Mouse (Mus musculus) erythroblast, embryonic 14.5 days (primary cell): ENCODE data around the gene A630001G21Rik. TPM values are rescaled to one million over a fixed set of nuclear protein-coding genes. Genes with fewer than 3 reads are reported as not detected.

ENCODE experiments used
- H3K27me3 ChIP-seq: 2 replicates; pipeline ENCODE4 v1.6.1; 2012; ENCODE audit warnings: inconsistent platforms; ENCODE audit not compliant: control insufficient read depth
- H3K36me3 ChIP-seq: 2 replicates; pipeline ENCODE4 v1.6.1; 2012; ENCODE audit warnings: mild to moderate bottlenecking, inconsistent platforms; ENCODE audit not compliant: control insufficient read depth
- H3K4me1 ChIP-seq: 2 replicates; pipeline ENCODE4 v1.6.1; 2012; ENCODE audit warnings: inconsistent platforms; ENCODE audit not compliant: control insufficient read depth
- H3K4me3 ChIP-seq: replicated peaks from 2 replicates; pipeline ENCODE3; 2012; ENCODE audit warnings: moderate library complexity, mild to moderate bottlenecking, inconsistent platforms
- H3K9me3 ChIP-seq: 2 replicates; pipeline ENCODE4 v1.6.1; 2012; ENCODE audit warnings: low read length, inconsistent platforms, mixed read lengths; ENCODE audit not compliant: control insufficient read depth
- GATA1 ChIP-seq: IDR thresholded peaks from 2 replicates; pipeline ENCODE4 v1.6.1; 2012; ENCODE audit warnings: low read length, inconsistent platforms, mixed read lengths
- TAL1 ChIP-seq: IDR thresholded peaks from 3 replicates; pipeline ENCODE4 v1.6.1; 2012; ENCODE audit warnings: low read length, inconsistent platforms, mixed read lengths
- polyA plus RNA-seq: library from polyadenylated mRNA; stranded (reverse); fragments of >175 nt; gene quantifications from 2 replicates; pipeline ENCODE4 v1.2.3, GENCODE M21; 2012

The A630001G21Rik gene
- polyA plus RNA-seq, 1 experiment = 0.02 TPM

DNA sequence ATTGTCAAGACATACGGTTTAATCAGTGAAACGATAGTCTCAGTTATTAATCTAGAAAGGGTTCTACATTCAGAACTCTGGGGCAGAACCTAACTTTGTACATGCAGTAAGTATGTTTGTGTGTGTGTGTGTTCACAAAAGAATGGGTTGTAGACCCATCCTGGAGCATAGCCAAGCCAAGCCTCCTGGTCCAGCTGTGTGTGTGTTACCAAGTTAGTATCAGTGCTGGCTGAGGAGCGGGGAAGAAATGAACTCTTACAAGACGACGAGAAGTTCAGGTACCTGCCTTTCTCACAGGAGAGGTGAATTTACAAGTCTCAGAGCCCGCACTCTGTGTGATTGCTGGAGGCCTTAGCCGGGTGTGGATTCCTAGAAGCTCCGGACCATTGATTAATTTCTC lies 26.1 kb upstream of the A630001G21Rik start:
- no peak overlapping the region for H3K4me3 ChIP-seq
- peaks cover 7% of the 10 kb centered on the region for H3K4me1 ChIP-seq
- no peak for TF ChIP-seq TAL1
- no peak for TF ChIP-seq GATA1
- peaks cover 12% of the 10 kb centered on the region for H3K36me3 ChIP-seq
- no peaks in the 10 kb centered on the region for H3K27me3 ChIP-seq
- no peaks in the 10 kb centered on the region for H3K9me3 ChIP-seq

DNA sequence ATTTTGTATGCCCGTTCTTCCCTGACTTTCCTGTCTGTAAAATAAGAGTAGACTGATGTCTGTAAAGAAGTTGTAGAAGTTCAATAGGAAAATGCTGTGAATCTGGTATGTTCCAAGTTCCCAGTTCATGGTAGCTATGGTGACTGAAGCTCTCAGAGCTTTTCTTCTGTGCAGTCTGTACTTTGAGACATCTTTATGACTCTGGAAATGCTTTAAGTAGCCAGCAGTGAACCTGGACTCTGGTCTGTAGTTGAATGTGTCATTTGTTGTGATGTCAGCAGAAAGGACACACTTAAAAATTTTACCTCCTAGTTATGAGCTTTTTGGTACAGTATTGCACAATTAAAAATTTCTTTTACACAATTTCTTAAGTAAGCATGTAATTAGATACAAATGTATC lies 24.1 kb upstream of the A630001G21Rik start:
- no peak for TF ChIP-seq GATA1
- no peak for TF ChIP-seq TAL1
- H3K4me1 ChIP-seq = peaks cover 5% of the 10 kb centered on the region
- H3K4me3 ChIP-seq = no peak overlapping the region
- H3K36me3 ChIP-seq = peaks cover 22% of the 10 kb centered on the region
- no peaks in the 10 kb centered on the region for H3K27me3 ChIP-seq
- H3K9me3 ChIP-seq = no peaks in the 10 kb centered on the region

DNA sequence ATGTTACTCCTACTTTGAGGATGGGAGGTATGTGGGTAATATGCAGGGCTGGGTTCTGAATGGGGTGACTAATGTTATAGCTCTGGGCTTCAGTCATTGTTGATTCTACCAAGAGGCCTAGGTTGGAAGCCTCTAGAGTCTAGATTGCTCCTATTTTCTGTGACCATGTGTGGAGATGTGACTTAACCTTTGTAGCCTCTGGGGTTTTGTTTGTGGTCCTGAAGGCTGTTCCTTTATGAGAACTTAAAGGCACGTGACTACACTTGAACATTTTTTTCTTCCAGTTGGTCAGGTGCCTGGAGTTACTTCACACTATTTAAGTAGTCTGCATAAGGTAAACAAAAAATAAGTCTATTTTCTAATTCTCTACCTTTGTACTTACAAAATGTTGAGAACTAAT lies 21.3 kb upstream of the A630001G21Rik start:
- TF ChIP-seq GATA1 (no peak), TAL1 (no peak)
- H3K9me3 ChIP-seq = no peaks in the 10 kb centered on the region
- no peaks in the 10 kb centered on the region for H3K27me3 ChIP-seq
- peaks cover 20% of the 10 kb centered on the region for H3K4me1 ChIP-seq
- H3K4me3 ChIP-seq = no peak overlapping the region
- H3K36me3 ChIP-seq = peaks cover 32% of the 10 kb centered on the region

DNA sequence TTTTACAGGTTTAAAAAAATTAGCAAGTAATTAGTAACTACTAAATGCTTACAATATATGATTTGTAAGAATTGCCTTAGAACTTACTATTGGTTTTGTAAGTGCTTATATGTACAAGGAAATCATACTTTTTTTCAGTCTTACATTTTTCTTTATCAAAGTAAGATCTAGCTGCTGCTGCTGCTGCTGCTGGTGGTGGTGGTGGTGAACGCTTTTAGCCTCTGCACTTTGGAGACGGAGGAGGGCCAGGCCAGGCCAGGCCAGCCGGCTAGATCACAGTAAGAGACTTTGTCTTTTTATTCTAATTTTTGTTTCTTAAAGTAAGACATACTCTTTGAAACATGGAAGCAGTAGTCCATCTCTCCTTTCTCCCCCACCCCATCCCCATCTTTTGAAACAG lies 16.8 kb upstream of the A630001G21Rik start:
- H3K9me3 ChIP-seq = no peaks in the 10 kb centered on the region
- TF ChIP-seq GATA1 (no peak), TAL1 (no peak)
- peaks cover 32% of the 10 kb centered on the region for H3K4me1 ChIP-seq
- H3K4me3 ChIP-seq = peak overlapping the region; percentile 95
- peaks cover 25% of the 10 kb centered on the region for H3K36me3 ChIP-seq
- no peaks in the 10 kb centered on the region for H3K27me3 ChIP-seq

DNA sequence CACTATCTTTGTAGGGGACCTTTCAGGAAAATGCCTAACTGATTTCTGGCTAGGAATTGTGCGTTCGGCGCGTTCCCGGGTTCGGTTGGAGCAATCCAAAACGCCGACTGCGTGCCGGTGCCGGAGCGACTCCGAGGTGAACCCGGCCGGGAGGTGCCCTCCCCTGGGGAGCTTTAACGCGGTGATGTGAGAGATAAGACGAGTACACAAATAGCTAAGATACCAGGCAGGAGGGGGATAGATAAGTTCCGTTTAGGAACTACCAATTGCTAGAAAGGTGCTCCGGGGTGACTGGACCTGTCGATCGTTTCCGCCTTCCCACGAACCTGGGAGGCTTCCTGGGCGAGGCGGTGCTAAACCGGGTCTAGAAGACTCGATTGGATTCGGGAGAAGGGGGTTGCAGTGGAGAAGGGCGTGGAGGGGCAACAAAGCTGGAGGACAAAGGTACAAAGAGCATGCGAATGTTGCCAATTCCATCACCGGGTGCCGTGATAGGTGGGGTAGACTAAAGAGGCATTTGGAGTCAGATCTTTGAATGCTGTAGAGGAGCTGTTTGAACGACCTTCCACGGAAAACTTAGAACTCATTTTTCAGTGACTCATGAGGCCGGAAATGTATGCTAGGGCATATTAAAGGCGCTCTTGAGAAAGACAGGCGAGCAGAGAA lies 15.8 kb upstream of the A630001G21Rik start:
- Histone ChIP-seq H3K4me1 (peaks cover 30% of the 10 kb centered on the region), H3K4me3 (peak overlapping the region; percentile 95), H3K36me3 (peaks cover 23% of the 10 kb centered on the region), H3K27me3 (no peaks in the 10 kb centered on the region), H3K9me3 (no peaks in the 10 kb centered on the region)
- peak; percentile 51; the same call in 1 of the 2 replicates for TF ChIP-seq GATA1
- no peak for TF ChIP-seq TAL1

DNA sequence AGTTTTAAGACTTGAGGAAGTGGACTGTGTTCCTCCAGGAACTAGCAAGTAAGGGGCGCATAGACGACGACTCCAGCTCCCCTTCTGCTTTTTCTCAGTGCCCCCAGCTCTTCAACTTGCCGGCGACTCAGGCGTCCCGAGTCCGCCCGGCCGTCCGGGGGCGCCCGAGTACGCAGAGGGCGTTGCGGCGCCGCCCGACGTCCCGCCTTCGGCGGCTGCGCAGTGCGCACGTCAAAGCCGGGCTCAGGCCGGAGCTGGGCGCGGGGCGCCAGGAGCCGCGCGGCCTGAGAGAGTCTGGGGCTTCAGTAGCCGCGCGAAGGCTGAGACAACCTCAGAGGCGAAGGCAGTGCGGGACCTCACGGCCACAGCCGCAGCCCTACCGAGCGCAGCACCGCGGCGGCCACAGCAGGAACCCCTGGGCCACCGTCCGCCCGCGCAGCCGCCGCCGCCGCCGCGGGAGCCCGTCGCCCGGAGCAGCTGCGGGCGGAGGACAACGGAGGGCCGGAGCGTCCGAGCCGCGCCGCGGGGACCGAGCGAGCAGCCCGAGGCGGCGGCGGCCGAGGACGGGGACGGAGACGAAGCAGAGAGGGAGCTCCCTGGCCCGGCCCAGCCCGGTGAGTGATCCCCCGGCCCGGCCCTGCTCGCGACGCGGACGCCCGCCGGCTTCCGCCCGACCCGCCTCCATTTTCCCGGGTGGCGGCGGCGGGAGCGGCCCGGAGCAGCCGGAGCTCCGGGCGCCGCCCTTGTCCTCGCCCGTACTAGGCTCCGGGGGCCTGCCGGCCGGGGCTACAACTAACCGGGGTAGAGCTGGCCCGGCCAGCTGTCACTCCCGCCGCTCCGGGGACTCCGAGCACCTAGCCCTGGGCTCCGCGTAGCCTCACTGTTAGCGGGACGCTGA lies 15.0 kb upstream of the A630001G21Rik start, which contains the start of gene Cab39:
Cab39 (plus strand) TSS at position 234 of the 898 bp plus-strand sequence.
- TF ChIP-seq TAL1 = no peak
- TF ChIP-seq GATA1 = no peak
- Histone ChIP-seq H3K27me3 (no peaks in the 10 kb centered on the region), H3K4me1 (peaks cover 30% of the 10 kb centered on the region), H3K4me3 (peak within 1 kb of the TSS; percentile 95), H3K9me3 (no peaks in the 10 kb centered on the region), H3K36me3 (peaks cover 21% of the 10 kb centered on the region)

DNA sequence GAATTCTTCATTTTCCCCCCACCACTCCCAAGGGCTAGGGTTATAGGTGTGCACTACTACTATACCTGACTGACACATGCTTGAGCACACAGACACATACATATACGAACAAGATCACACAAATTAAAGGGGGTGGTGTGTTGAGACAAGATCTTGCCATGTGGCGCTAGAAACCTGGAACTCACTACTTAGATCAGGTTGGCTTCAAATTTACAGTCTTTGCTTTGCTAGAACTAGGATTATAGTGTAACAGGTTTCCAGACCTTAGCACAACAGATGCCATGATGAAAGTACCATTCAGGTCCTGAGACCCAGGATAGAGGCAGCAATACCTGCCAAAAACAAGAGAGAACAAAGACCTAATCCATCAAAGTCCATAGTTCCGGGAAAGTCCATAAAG lies 13.0 kb upstream of the A630001G21Rik start:
- no peaks in the 10 kb centered on the region for H3K27me3 ChIP-seq
- H3K4me1 ChIP-seq = peaks cover 21% of the 10 kb centered on the region
- no peaks in the 10 kb centered on the region for H3K9me3 ChIP-seq
- H3K4me3 ChIP-seq = no peak overlapping the region
- peaks cover 6% of the 10 kb centered on the region for H3K36me3 ChIP-seq
- TF ChIP-seq GATA1 = no peak
- TF ChIP-seq TAL1 = no peak

DNA sequence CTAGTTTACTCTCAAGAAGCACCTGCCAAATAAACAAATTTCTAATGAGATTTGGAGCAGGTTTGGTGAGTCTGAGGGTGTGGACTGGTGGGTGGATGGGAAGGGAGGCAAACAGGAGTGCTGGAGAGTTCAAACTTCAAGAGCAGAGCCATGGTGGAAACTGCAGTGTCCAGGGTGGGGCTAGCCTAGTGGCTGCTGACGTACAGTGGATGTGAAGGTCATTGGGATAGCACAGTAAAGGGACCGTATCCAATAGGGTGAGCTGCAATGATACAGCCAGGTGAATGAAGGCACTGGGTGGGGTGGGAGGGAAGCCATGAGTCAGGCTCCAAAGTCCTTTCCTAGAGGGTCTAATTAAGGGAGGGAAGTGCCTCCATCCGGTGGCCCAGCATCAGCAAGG lies 12.1 kb upstream of the A630001G21Rik start:
- no peaks in the 10 kb centered on the region for H3K36me3 ChIP-seq
- peaks cover 16% of the 10 kb centered on the region for H3K4me1 ChIP-seq
- H3K27me3 ChIP-seq = no peaks in the 10 kb centered on the region
- H3K4me3 ChIP-seq = no peak overlapping the region
- H3K9me3 ChIP-seq = no peaks in the 10 kb centered on the region
- TF ChIP-seq TAL1 (no peak), GATA1 (no peak)

DNA sequence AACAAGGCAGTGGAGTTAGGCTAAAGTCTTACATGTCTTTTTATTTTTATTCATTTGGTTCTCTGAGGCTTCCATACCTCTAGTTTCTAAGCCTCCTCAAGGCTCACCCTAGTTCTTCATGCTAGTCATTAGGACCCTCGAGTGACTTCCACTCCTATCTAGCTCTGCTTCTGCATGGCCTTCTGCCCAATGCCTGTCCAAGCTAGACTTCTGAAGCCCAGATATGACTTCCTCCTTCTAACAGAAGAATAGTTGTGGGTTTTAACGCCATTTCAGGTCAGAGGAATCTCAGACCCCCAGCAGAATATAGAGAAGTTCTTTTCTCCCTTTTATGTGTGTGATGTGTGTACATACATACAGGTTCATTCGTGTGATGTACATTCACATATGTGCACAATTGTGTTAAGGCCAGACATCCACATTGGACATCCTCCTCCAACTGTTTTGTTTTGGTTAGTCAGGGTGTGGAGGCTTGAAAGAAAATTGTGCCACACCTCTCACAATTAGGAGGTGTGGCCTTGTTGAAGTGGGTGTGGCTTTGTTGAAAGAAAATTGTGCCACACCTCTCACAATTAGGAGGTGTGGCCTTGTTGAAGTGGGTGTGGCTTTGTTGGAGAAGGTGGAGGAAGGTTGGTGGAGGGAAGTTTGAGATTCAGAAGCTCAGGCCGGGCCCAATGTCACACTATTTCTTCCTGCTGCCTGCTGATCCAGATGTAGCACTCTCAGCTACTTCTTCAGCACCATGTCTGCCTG lies 1.2 kb upstream of the A630001G21Rik start:
- Histone ChIP-seq H3K4me3 (no peak overlapping the region), H3K9me3 (no peaks in the 10 kb centered on the region), H3K36me3 (no peaks in the 10 kb centered on the region), H3K27me3 (no peaks in the 10 kb centered on the region), H3K4me1 (peaks cover 3% of the 10 kb centered on the region)
- TF ChIP-seq GATA1 (no peak), TAL1 (no peak)
